Mouse (Mus musculus) gastrocnemius, postnatal 14 days (tissue): ENCODE measurements around the gene Shb. TPM values are rescaled to one million over a fixed set of nuclear protein-coding genes. Genes with fewer than 3 reads are reported as not detected.

Experiments
- DNase-seq: peaks from one replicate; pipeline ENCODE4 v3.0.0; 2021; ENCODE audit warnings: mixed read lengths
- intact Hi-C: fragments of 180-260 bp; cut with DNase I; formaldehyde crosslinking; loops from one replicate; pipeline ENCODE4 v1.15.1; 2025; ENCODE audit warnings: low total_unique reads
- total RNA-seq, 2 experiments: library from RNA; stranded (reverse); gene quantifications; 2 replicates each; pipeline ENCODE4 v1.2.3; 2021

The Shb gene
- total RNA-seq, 2 experiments from 2014 or later: 6.7 to 7.8 TPM

GRCm38 (mm10) chr4:45468507-45468906 is 63.8 kb downstream of the Shb start:
- DNase-seq: no peak
- intact Hi-C loops: loop anchor here (5.0 kb wide), 1 partner anchor 59 kb away; no protein-coding TSS in a partner anchor

GRCm38 (mm10) chr4:45467115-45467912 is 65.0 kb downstream of the Shb start:
- DNase-seq: peak; percentile 88
- intact Hi-C loops: loop anchor here (5.0 kb wide), 1 partner anchor 60 kb away; no protein-coding TSS in a partner anchor

GRCm38 (mm10) chr4:45464941-45465340 is 67.3 kb downstream of the Shb start:
- DNase-seq: no peak
- intact Hi-C loops: loop anchor here (5.0 kb wide), 1 partner anchor 62 kb away; no protein-coding TSS in a partner anchor

GRCm38 (mm10) chr4:45464528-45464927 is 67.7 kb downstream of the Shb start:
- no peak for DNase-seq
- intact Hi-C loops: no loop called here

GRCm38 (mm10) chr4:45464123-45464522 is 68.1 kb downstream of the Shb start:
- intact Hi-C loops: no loop called here
- DNase-seq: no peak

- intact Hi-C loops: no loop called here
- DNase-seq: no peak
These were observed 69.6 kb downstream of the Shb start for GRCm38 (mm10) chr4:45462628-45463027.

GRCm38 (mm10) chr4:45461661-45462060 is 70.6 kb downstream of the Shb start:
- no peak for DNase-seq
- intact Hi-C loops: no loop called here

GRCm38 (mm10) chr4:45459375-45459774 is 72.9 kb downstream of the Shb start:
- intact Hi-C loops: no loop called here
- DNase-seq: no peak

- intact Hi-C loops: no loop called here
- no peak for DNase-seq
These were observed 74.7 kb downstream of the Shb start for GRCm38 (mm10) chr4:45457543-45457942.

- DNase-seq: no peak
- intact Hi-C loops: no loop called here
These were observed 77.3 kb downstream of the Shb start for GRCm38 (mm10) chr4:45455001-45455400.

- DNase-seq: no peak
- intact Hi-C loops: no loop called here
These were observed 78.9 kb downstream of the Shb start for GRCm38 (mm10) chr4:45453271-45453851.

GRCm38 (mm10) chr4:45452569-45453111 is 79.6 kb downstream of the Shb start:
- intact Hi-C loops: no loop called here
- peak; percentile 50 for DNase-seq

GRCm38 (mm10) chr4:45449012-45449411 is 83.3 kb downstream of the Shb start:
- no peak for DNase-seq
- intact Hi-C loops: no loop called here

GRCm38 (mm10) chr4:45448481-45448880 is 83.8 kb downstream of the Shb start:
- DNase-seq: no peak
- intact Hi-C loops: no loop called here

- intact Hi-C loops: no loop called here
- DNase-seq: no peak
These were observed 85.1 kb downstream of the Shb start for GRCm38 (mm10) chr4:45447196-45447595.

GRCm38 (mm10) chr4:45445235-45445634 is 87.0 kb downstream of the Shb start:
- intact Hi-C loops: no loop called here
- DNase-seq: no peak

GRCm38 (mm10) chr4:45444813-45445212 is 87.5 kb downstream of the Shb start:
- intact Hi-C loops: no loop called here
- no peak for DNase-seq

GRCm38 (mm10) chr4:45443652-45444051 is 88.6 kb downstream of the Shb start:
- no peak for DNase-seq
- intact Hi-C loops: no loop called here

- DNase-seq: no peak
- intact Hi-C loops: no loop called here
These were observed 90.0 kb downstream of the Shb start for GRCm38 (mm10) chr4:45442237-45442636.

GRCm38 (mm10) chr4:45441778-45442177 is 90.5 kb downstream of the Shb start:
- intact Hi-C loops: no loop called here
- DNase-seq: no peak

GRCm38 (mm10) chr4:45439281-45439680 is 93.0 kb downstream of the Shb start:
- intact Hi-C loops: no loop called here
- DNase-seq: no peak
